Mouse (Mus musculus) gastrocnemius, postnatal 36 days (tissue): ENCODE measurements around the gene Rapgef5. TPM values are rescaled to one million over a fixed set of nuclear protein-coding genes. Genes with fewer than 3 reads are reported as not detected.

Experiments
- DNase-seq, 2 experiments: peaks; one replicate each; pipeline ENCODE4 v3.0.0; 2022
- intact Hi-C: fragments of 180-260 bp; cut with DNase I; formaldehyde crosslinking; loops from one replicate; pipeline ENCODE4 v1.15.1; 2025
- long read RNA-seq, 2 experiments: library from polyadenylated mRNA; stranded (forward); transcript quantifications; one replicate each; pipeline ENCODE4 v2.0.0; 2021
- total RNA-seq, 2 experiments: library from RNA; stranded (reverse); gene quantifications; 2 replicates each; pipeline ENCODE4 v1.2.3; 2021

Gene Rapgef5
- 1 to 10 TPM; 4.6 to 5.5 TPM for total RNA-seq
- long read RNA-seq, experiment 1, partial matches to known transcripts, result 0 of 1 reads
- long read RNA-seq, experiment 1, other reads (novel, unspliced or antisense), result 1 of 1 reads
- long read RNA-seq, experiment 2, partial matches to known transcripts, result 0 of 1 reads
- long read RNA-seq, experiment 2, other reads (novel, unspliced or antisense), result 1 of 1 reads

DNA sequence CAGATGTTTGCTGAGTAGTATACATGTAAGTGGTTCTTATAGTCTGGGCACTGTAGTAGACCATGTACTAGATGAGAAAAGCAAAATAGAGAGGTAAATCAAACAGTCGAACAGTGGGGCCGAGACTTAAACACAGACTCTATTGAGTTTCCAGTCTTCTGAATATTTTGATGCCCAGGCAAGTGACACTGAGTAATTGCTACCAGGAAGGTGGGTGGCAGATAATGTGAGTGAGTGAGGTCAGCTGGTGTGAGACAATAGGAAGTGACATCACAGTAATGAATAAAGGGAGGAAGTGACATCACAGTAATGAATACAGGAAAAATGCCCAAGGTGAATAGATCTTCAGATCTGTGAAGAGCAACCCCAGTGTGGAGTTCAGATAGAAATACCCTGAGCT lies at the start of gene Rapgef5:
Rapgef5 (plus strand) TSS at position 301 of the 400 bp plus-strand sequence.
- no peak for DNase-seq
- intact Hi-C loops, result no loop called here

- peak in 1 of 2 experiments; percentile 27 for DNase-seq
- intact Hi-C loops, result no loop called here
These were observed 48.0 kb upstream of the Rapgef5 start for GRCm38 (mm10) chr12:117468329-117468728.

GRCm38 (mm10) chr12:117479014-117479413 lies 37.3 kb upstream of the Rapgef5 start:
- DNase-seq, result no peak
- intact Hi-C loops, result no loop called here

GRCm38 (mm10) chr12:117479680-117480079 lies 36.6 kb upstream of the Rapgef5 start:
- intact Hi-C loops, result no loop called here
- no peak for DNase-seq

- DNase-seq, result no peak
- intact Hi-C loops, result no loop called here
These were observed 35.3 kb upstream of the Rapgef5 start for GRCm38 (mm10) chr12:117480958-117481357.

DNA sequence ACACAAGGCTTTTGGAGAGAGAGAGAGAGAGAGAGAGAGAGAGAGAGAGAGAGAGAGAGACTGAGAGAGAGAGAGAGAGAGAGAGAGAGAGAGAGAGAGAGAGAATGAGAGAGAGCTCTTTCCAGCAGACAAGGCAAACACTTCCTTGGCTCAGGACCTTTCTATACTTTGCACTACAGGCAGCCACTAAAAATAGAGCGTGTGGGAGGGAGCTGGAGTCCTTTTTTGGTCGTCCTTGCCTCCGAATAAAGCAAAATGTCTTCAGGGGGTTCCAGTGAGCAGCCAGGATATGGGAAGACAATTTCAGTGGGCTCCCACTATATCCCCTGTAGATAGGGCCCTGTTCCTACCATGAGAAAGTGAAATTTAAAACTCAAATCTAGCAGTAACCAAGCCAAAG lies 33.6 kb upstream of the Rapgef5 start:
- DNase-seq, result no peak
- intact Hi-C loops, result no loop called here

DNA sequence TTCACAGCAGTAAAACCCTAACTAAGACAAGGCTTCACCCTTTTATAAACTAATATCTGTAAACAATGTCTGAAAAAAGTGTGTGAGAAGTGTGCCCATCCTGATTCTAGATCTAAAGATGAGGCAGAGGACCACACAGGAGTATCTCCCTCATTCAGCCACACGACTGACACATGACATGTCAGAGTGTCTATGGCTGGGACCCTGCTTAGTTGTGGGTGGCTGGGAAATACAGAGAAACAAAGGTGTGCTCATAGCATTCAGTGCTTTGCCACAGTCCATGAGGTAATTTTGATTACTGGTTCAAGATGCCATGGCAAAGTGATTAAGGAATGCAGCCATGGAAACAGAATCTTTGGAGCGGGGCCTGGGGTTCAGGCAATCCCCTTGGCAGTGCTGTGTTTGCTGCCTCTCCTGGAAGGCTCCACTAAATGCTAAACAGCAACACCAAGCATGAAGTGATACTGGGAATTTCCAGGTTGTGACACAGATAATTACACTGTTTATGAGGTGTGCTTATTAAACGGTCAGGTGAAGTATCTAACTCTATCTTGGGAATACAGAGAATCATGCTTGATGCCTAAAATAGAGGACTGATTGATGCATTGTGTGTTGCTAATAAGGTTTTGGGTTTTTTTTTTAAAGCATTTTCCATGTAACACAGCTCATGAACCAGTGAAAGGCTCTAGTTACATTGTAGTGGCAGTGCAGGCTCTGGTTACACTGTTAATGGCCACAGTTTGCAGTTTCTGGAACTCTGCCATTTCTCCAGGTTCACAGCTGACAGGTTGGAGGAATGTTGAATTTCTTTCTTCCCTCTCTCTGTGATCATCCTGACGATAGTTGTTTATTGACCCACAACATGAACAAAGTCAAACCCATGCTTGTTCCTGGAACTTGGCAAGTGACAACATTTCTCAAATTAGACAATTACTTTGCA lies 29.9 kb upstream of the Rapgef5 start:
- DNase-seq, result no peak
- intact Hi-C loops, result no loop called here

DNA sequence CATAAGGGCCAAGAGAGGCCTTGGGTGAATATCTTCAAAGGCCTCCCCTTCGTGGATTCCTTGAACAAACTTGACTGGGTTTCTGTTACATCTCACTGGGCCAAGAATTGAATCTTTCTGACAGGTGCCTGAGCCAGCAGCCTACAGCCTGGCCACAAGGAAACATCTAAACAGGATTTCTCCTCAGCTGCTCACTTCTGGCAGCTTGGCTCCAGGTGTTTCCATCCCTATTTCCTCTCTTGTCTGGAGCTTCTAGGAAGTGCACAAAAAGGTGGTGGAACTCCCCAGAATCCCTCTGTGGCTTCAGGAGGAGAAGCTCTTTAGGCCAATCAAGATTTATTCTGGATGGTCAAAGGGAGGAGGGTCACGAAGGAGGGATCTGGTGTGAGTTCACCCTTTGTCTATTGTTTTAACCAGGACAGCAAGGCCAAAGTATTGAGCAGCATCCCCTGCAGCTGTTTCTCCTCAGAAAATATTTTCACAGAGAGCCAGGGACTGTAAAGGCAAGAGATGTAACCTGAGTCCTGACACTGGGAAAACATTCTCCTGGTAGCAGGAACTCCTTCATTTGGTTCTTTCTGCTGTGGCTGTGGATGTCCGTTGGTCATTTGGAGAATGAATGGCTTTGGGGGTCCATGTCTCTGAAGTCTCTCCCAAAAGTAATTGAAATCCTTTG lies 19.6 kb upstream of the Rapgef5 start:
- no peak for DNase-seq
- intact Hi-C loops, result no loop called here

DNA sequence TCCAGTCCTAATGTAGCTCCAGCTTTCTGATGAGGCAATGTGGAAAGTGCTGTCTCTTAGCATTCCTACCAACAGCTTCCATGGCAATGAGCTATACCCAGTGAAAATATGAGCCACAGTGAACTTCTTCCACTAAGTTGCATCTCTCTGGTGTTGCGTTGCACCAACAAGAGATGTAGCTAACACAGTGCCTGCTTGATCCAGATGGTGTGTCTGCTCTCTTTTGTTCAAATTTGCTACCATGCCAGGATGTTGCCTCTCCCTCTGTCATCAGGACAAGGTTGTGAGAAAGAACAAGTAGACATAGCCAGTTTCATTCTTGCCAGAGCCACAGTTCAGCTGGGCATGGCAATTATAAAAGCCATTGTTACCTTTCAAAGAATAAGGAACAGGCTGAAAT lies 18.9 kb upstream of the Rapgef5 start:
- DNase-seq, result no peak
- intact Hi-C loops, result no loop called here

DNA sequence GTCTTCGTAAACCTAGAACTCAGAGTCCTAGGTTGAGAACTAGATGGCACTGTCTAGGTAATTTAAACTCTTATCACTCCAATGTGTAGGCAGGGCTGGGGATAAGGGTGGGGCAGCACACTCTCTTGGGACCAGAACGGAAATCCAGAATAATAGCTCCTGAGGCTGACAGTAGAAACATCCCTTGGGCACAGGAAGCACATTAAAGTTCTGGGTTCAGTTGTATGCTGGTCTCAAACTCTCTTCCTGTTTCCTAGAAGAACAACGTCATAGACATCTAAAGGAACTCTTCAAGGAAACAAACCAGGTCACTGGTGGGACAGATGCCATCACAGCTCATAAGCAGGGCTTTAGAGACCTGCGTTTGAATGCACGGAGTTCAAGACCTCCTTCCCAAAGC lies 17.0 kb upstream of the Rapgef5 start:
- intact Hi-C loops, result no loop called here
- no peak for DNase-seq

DNA sequence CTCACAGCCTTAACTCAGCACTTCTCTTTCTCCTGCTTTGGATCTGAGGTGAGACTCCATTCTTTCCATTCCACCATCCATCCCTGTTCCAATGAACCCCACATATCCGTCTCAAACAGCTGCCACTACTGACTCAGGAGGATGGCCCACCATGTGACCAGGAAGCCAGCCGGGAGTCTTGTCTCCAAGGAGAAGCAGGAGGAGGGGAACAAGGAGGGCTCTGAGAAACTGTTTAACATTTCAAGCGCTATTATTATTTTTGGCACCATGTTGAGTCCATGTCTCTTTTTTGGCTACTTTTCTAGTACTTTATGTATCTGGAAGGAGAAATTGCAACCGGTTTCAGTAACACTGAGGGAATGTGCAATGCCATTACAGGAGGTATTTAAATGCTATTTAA lies 15.1 kb upstream of the Rapgef5 start:
- DNase-seq, result no peak
- intact Hi-C loops, result no loop called here

DNA sequence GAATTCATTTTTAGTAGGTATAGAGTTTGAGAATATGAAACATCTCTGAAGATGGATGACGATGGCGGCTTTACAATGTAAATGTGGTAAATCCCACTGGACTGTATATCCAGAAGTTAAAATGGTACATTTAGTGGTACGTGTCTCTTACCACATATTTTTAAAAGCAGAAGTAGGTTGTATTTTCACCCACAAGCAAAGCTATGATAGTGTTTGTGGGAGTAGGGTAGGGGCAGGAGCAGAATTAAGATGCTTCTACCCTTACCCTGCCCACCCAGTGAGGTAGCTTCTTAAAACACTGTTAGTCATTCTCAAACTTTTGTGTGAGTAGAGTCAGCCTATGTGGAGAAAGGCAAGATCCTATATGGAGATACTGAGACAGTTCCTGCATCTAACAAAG lies 13.4 kb upstream of the Rapgef5 start:
- intact Hi-C loops, result no loop called here
- DNase-seq, result no peak

GRCm38 (mm10) chr12:117505163-117505562 lies 11.1 kb upstream of the Rapgef5 start:
- intact Hi-C loops, result no loop called here
- DNase-seq, result no peak

GRCm38 (mm10) chr12:117507772-117508171 lies 8.5 kb upstream of the Rapgef5 start:
- no peak for DNase-seq
- intact Hi-C loops, result no loop called here

DNA sequence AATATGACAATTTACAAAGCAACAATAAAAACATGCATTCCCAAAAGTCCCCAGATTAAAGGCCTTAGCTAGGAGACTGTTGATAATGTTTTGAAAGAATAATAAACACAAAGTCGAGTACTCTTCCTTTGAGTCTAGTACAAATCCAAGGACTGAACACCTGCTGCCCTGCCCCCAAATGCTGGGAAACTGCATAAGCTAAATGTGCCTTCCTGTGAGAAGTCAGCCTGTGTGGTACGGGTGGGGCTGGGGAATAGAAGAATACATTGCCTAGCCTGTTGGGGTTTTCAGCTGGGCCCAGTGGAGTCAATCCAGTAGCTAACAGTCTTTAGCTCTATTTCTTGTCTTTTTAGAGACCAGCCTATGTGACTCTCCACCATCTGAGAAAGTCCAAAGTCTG lies 6.4 kb upstream of the Rapgef5 start:
- no peak for DNase-seq
- intact Hi-C loops, result no loop called here

DNA sequence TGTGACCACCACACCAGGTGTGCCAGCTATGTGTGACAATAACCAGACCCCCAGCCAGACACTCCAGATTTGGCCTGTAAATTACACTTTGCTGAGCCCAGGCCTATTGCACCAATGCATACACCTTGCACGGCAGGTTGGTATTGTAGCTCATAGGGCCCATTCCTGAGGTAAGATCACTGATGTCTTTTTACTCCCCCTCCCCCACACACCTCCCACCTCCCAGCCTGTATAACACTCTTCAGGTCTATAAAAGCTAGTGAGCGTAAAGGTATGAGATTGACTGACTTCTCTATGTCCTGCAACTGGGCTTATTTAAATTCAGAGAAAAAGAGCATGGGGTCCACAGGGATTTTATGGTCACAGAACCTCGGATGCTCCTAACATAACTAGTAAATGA lies 3.8 kb upstream of the Rapgef5 start:
- no peak for DNase-seq
- intact Hi-C loops, result no loop called here

DNA sequence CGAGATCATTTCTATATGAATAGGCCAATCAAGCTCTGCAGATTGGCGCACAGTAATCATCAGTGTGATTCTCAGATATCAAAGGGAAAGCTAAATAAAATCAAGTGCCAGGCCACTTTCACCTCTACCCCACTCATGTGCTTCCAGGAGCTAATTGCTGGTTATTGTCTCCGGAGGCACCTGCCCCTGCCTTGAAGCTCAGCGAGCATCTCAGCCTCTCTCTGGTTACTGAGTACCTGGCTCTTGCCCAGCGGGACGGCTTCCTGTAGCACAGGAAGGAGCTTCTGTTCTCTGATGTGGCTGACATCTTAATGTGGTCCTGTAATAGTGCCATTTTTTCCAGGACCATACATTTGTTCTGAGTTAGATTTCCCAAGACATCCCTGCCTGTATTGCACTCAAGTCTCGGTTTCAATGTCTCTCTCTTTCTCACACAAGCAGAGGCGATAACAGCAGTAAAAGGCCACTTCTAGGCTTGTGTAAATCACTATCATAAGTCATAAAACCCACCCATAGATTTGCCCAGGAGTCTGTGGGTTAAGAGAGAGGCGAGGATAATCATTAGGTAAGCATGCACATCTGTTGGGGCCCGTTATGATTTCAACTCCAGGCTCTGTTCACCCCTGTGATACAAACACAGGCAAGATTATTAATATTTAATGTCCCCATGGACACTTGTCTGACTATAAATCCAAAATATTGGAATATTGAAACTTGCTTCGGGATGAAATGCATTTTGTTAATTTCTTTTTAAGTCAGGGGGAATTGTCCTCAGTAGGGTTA lies 2.9 kb upstream of the Rapgef5 start:
- no peak for DNase-seq
- intact Hi-C loops, result no loop called here

DNA sequence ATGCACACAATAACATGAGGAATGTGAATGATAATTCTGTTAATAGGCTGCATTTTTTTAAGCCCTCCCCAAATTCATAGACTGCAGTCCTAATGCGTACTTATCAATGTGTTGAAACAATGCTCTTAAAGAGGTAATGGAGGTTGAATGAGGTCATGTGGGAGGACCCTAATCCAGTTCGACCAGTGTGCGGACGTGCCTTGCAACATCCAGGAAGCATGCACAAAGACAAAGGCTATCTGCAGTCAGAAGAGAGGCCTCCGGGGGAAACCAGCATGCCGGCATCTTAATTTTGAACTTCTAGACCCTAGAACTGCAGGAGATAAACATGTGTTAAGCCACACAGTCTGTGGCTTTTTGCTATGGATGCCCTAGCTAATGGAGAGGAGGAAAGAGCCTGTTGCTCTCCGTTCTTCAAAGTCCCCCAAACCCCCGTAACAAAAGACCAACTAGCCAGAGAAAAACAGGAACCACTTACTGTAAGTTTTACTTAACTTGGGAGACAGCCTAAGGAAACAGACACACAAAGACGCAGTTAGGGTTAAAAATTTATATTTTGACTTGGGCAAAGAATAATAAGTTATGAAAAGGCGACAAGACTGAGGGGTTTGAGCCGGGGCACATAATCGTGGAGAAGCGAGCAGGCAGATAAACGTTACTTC lies 1.1 kb downstream of the Rapgef5 start:
- DNase-seq, result no peak
- intact Hi-C loops, result no loop called here

DNA sequence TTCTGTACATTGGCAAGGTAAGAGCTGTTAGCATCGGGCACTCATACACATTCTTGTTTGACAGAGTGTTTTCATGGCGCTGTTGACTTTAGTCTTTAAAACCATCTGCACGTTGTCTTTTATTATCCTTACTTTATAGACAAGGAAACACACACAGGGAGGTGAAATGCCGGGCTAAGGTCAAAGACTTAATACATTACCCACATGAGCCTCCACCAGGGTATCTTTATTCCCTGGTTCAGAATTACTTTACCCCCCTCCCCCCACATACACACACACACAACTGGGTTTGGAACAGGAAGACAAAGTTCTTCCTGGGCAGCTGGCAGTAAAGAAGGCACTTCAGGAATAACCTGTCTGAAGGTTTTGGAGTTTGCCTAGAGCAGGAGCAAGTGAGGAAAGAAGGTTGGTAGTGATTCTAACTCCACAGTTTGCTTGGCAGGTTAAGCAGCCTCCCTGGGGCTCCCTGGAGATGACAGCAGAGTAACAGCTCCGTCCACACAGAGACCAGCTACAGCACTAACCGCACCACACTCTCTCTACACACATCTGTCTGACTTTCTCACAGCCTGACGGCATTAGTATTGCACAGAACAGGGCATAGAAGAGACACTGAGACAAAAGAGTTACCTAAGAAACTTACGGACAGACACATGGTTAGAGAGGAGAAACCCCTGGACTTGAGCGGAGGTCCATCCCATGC lies 8.2 kb downstream of the Rapgef5 start:
- intact Hi-C loops, result no loop called here
- DNase-seq, result no peak

- intact Hi-C loops, result no loop called here
- no peak for DNase-seq
These were observed 11.6 kb downstream of the Rapgef5 start for GRCm38 (mm10) chr12:117527889-117528288.
